ENCODE assay signal across 8 mouse cellular contexts in the genomic region with DNA sequence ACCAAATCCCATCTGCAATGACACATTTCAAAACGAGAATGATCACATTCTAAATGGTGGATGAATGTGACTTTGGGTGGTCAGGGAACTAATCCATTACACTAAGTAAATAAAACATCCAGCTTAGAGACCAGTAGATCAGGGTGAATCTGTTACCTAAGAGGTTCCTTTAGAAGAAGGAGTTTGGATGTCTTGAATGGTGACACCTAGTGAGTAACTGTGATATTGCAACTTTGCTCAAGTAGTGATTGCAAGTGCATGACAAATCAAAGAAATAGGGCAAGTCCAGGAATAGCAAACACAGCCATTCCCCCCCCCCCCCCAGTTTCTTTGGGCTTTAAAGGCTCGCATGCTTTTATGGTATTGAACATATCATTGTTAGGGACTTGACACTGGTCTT.
DNase-seq lines count a peak whose midpoint lies in the region; ATAC-seq and TF ChIP-seq lines count a peak whose summit lies in the region.

No protein-coding gene starts in this region.

- no peak overlapping the region for H3K4me3 ChIP-seq in liver, embryonic 14.5 days (ENCODE audit: insufficient read depth in 1 of 2, low read depth in 2 of 2, low read length in 2 of 2)
- no peak overlapping the region for H3K4me3 ChIP-seq in liver, embryonic 11.5 days (ENCODE audit: low read depth, low read length)

- H3K9ac ChIP-seq in liver, embryonic 14.5 days (replicated peaks), result no peak overlapping the region
- no peak overlapping the region for H3K9ac ChIP-seq in liver, embryonic 11.5 days (ENCODE audit: low read depth, low read length)

- H3K36me3 ChIP-seq in liver, embryonic 14.5 days (replicated peaks; ENCODE audit: control insufficient read depth, insufficient read depth, low read depth), result no peaks in the 10 kb centered on the region
- no peaks in the 10 kb centered on the region for H3K36me3 ChIP-seq in liver, embryonic 11.5 days (ENCODE audit: control insufficient read depth, insufficient read depth, low read length)

- intact Hi-C loops in left cerebral cortex, postnatal 14 days (cut with DNase I), result no loop called here

- ATAC-seq in frontal cortex, adult (ENCODE audit: low TSS enrichment), result peak; percentile 65
- no peak for ATAC-seq in liver, embryonic 14.5 days (ENCODE audit: insufficient read depth)
- ATAC-seq in liver, embryonic 11.5 days (replicated peaks; ENCODE audit: low FRiP score), result no peak

- H3K27me3 ChIP-seq in liver, embryonic 14.5 days (ENCODE audit: control insufficient read depth, insufficient read depth, low read length), result no peaks in the 10 kb centered on the region
- no peaks in the 10 kb centered on the region for H3K27me3 ChIP-seq in liver, embryonic 11.5 days (replicated peaks; ENCODE audit: control insufficient read depth, insufficient read depth, low read length)

- H3K4me2 ChIP-seq in liver, embryonic 14.5 days (ENCODE audit: low read depth), result no peak overlapping the region
- H3K4me2 ChIP-seq in liver, embryonic 11.5 days, result no peak overlapping the region

- no peak for DNase-seq in frontal cortex, postnatal 10 days (ENCODE audit: low spot score in 2 of 2)
- DNase-seq in liver, embryonic 14.5 days (ENCODE audit: low read depth in 3 of 3, low spot score in 3 of 3), result peak in 2 of 3 experiments; percentile 3 to 9
- DNase-seq in liver, embryonic 11.5 days (ENCODE audit: low spot score), result no peak
- DNase-seq in WW6 (ENCODE audit: low read depth, low spot score), result peak; percentile 22
- DNase-seq in left cerebral cortex, postnatal 14 days (ENCODE audit: low spot score in 2 of 2), result peak; percentile 53 to 75
- no peak for DNase-seq in gastrocnemius, postnatal 25 days
- DNase-seq in kidney, postnatal 10 days, result no peak

- no peak overlapping the region for H3K27ac ChIP-seq in liver, embryonic 14.5 days
- H3K27ac ChIP-seq in liver, embryonic 11.5 days (ENCODE audit: low read depth, low read length), result no peak overlapping the region

- 11% methylated on average over 2 of the region's 2 CpGs for WGBS in liver, embryonic 14.5 days (ENCODE audit: insufficient replicate concordance)
- 33% methylated on average over 2 of the region's 2 CpGs for whole genome bisulfite sequencing in liver, embryonic 11.5 days

- TF ChIP-seq CTCF in liver, embryonic 14.5 days (IDR thresholded peaks at IDR 0.05; ENCODE audit: low read depth), result peak; percentile 29; the same call in 1 of the 2 replicates

- no peak for TF ChIP-seq EP300 in liver, embryonic 14.5 days (IDR thresholded peaks at IDR 0.05; ENCODE audit: low read depth)

- no peaks in the 10 kb centered on the region for H3K4me1 ChIP-seq in liver, embryonic 14.5 days (replicated peaks; ENCODE audit: control insufficient read depth in 2 of 2, insufficient read depth in 2 of 2, low read length in 1 of 2)
- H3K4me1 ChIP-seq in liver, embryonic 11.5 days (replicated peaks; ENCODE audit: control insufficient read depth, insufficient read depth, low read length), result no peaks in the 10 kb centered on the region

- no peaks in the 10 kb centered on the region for H3K9me3 ChIP-seq in liver, embryonic 14.5 days (ENCODE audit: control insufficient read depth, low read length)
- no peaks in the 10 kb centered on the region for H3K9me3 ChIP-seq in liver, embryonic 11.5 days (ENCODE audit: control insufficient read depth, low read length)

Comparison
In these comparisons a context has a peak if more than half of its experiments do, and no peak if none do; other contexts are left out.
1. DNase-seq: peak in liver, embryonic 14.5 days (2 of 3), WW6 (single experiment) and left cerebral cortex, postnatal 14 days (2 of 2); none in frontal cortex, postnatal 10 days (0 of 2), liver, embryonic 11.5 days (single experiment), gastrocnemius, postnatal 25 days (single experiment) and kidney, postnatal 10 days (single experiment).